Mouse (Mus musculus) olfactory bulb, adult 2 months (tissue): ENCODE data around the gene Pon2.

ENCODE experiments used
- CTCF ChIP-seq: fragments of 200-500 bp; IDR thresholded peaks from 2 replicates; pipeline ENCODE4 v1.5.1; 2012; ENCODE audit warnings: low read depth, mild to moderate bottlenecking, low read length, moderate library complexity; ENCODE audit not compliant: insufficient read depth
- POLR2A ChIP-seq: fragments of 200-500 bp; IDR thresholded peaks from 2 replicates; pipeline ENCODE4 v1.6.1; 2012; ENCODE audit warnings: mild to moderate bottlenecking, low read depth, low read length, moderate library complexity; ENCODE audit not compliant: insufficient read depth

GRCm38 (mm10) chr6:5292841-5293240 is 5.4 kb downstream of the Pon2 start:
- TF ChIP-seq POLR2A (no peak), CTCF (no peak)
